21 mouse cellular contexts compared by ENCODE assay signal in the genomic region with DNA sequence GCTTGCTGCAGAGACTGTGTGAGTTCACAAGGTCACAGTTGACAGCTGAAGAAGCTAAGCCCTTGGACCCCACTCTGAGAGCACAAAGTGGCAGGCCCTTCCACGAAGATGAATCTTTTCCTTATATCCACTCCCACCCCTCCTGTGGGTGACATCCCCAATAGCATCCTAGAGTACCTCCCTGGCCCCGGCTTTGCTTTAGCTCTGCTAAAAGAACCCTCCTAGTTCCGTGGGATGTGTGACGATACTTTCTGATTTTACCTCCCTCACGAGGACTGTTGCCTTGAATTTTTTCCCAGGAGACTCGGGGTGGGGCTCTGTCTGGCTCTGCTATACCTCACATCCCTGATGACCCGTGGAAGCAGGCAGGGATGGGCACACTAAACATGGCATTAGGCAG.
"Had no signal": no experiment of that assay in that cellular context is flagged by ENCODE, and none has a peak within 500 bp of the region (broad histone marks: within the 10 kb centered on the region; RNA-seq: fewer than 3 reads in every experiment).

No protein-coding gene starts in this region.

- ATAC-seq: hindbrain, embryonic 16.5 days; inflammation-experienced regulatory T-cells, adult 6 months; intestine, embryonic 15.5 days; intestine, postnatal 0 days had no signal

- H3K4me1 ChIP-seq: hindbrain, embryonic 10.5 days; hindbrain, embryonic 12.5 days; intestine, embryonic 15.5 days; limb, embryonic 12.5 days; liver, embryonic 13.5 days had no signal

- H3K27me3 ChIP-seq: heart, embryonic 12.5 days; hindbrain, embryonic 12.5 days; intestine, embryonic 15.5 days; limb, embryonic 12.5 days; liver, embryonic 13.5 days had no signal

- H3K9me3 ChIP-seq: hindbrain, embryonic 10.5 days; hindbrain, embryonic 12.5 days; intestine, embryonic 15.5 days; limb, embryonic 10.5 days; liver, embryonic 13.5 days had no signal

- DNase-seq: gastrocnemius, postnatal 10 days; gastrocnemius, postnatal 25 days; heart, adult 2 months; heart, postnatal 10 days; kidney, adult 18-20 months; kidney, postnatal 10 days; liver; liver, embryonic 13.5 days had no signal

- H3K27ac ChIP-seq: gastrocnemius, adult 2 months; heart, adult 2 months; hindbrain, embryonic 10.5 days; hindbrain, embryonic 12.5 days; hindbrain, embryonic 14.5 days; intestine, embryonic 15.5 days; layer of hippocampus, adult 2 months; left cerebral cortex, adult 2 months; limb, embryonic 10.5 days; limb, embryonic 12.5 days; liver, embryonic 13.5 days had no signal

- H3K36me3 ChIP-seq: heart, embryonic 12.5 days; hindbrain, embryonic 10.5 days; hindbrain, embryonic 12.5 days; intestine, embryonic 15.5 days; limb, embryonic 10.5 days; limb, embryonic 12.5 days; liver, embryonic 13.5 days had no signal

- H3K4me3 ChIP-seq: gastrocnemius, adult 2 months; heart, adult 2 months; heart, embryonic 12.5 days; hindbrain, embryonic 10.5 days; hindbrain, embryonic 12.5 days; intestine, embryonic 15.5 days; layer of hippocampus, adult 2 months; left cerebral cortex, adult 2 months; limb, embryonic 10.5 days; limb, embryonic 12.5 days; liver, embryonic 13.5 days had no signal
